Mouse (Mus musculus): ENCODE data around the gene Chd1l.

DNA sequence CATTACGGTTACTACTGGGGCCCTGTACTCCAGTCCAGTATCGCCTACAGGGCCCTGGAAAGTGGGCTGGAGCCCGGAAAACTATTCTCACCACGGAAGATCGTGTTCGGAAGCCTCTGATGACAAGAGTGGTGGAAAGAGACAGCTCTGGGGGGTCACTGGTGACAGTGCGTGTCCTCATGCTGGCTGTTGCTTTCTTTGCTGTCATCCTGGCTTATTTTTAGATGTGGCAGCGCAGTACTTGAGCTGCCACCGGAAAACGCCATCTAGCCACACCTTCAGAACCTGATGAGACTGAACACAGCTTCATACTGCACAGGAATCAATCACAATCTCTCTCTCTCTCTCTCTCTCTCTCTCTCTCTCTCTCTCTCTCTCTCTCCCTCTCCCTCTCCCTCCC is 41.6 kb upstream of the Chd1l start:
- TF ChIP-seq CTCF (IDR thresholded peaks at IDR 0.05; ENCODE audit: control insufficient read depth, insufficient read depth, low read length) (no peak), POLR2A (IDR thresholded peaks at IDR 0.05; ENCODE audit: borderline replicate concordance, control insufficient read depth, low read depth, low read length) (no peak)
